Mouse (Mus musculus) G1E (cell line): ENCODE measurements around the gene Olfr808.

ENCODE experiments used
- CTCF ChIP-seq: IDR thresholded peaks from 2 replicates; pipeline ENCODE4 v1.5.1; 2012; ENCODE audit warnings: low read depth, low read length, inconsistent platforms, mixed read lengths
- GATA1 ChIP-seq: IDR thresholded peaks from 2 replicates; pipeline ENCODE4 v1.6.1; 2012; ENCODE audit warnings: borderline replicate concordance, low read length, inconsistent platforms, mixed read lengths

DNA sequence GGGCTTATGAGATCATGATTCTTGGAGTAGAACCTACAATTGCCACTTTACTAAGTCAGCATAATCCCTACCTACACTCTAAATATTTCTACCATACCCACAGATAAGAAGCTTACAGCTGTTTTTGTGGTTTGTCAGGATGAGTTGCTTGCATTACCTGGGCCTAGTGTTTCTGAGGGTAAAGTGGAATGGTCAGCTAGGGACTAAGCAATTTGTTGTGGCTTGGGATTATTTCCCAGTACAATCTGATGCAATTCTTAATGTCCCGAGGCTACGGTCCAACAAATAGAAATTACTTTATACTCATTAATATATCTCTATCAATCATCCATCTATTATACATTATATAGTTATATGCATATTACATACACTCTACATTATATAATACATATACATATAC, 36.0 kb upstream of the Olfr808 start, which contains the start of gene Olfr805:
- TF ChIP-seq CTCF (no peak), GATA1 (no peak)
